Mouse (Mus musculus): ENCODE data around the gene Slc25a26.
"Not testable (repeated sequence)": the region's sequence is repeated elsewhere in the genome, so short reads cannot be mapped to it uniquely, and the experiment has no call there.

The Slc25a26 gene

DNA sequence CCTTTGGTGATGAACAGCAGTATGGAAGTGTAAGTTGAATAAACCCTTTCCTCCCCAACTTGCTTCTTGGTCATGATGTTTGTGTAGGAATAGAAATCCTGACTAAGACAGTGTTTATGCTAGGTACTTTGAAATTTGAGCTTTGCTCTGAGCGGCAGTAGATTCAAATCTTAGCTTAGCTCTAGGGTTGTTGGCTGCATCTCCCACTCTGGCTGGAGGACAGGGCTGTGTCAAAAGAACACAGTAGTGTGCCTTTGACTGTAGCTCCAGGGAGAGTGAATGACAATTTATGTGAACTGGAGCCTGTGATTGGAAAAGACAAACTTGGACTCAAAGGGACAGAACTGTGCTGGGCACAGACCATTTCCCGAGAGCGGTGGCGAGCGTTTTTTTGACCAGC, 53.0 kb downstream of the Slc25a26 start:
- DNase-seq, result no peak

DNA sequence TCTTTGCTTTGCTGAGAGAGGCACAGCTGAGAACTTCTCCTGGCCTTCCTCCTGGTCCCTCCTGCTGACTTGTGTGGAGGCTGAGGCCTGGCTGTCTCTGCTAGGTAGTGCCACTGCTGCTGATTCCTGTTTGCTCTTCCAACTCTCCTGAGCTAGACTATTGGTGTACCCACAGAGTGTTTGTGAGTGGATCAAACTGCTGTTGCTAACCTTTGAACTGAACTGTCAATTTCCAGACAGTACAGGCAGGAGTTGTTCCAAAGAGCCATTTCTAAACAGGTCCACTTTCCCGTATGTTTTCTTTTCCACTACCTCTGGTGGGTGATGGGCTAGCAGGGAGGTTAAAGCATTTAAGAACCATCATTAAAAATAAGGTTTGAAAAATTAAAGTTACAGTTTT, 58.5 kb downstream of the Slc25a26 start:
- not testable (repeated sequence) for DNase-seq

GRCm38 (mm10) chr6:94560896-94561295, 60.8 kb downstream of the Slc25a26 start:
- DNase-seq, result no peak

- no peak for DNase-seq
Measured at GRCm38 (mm10) chr6:94561346-94561745, 61.2 kb downstream of the Slc25a26 start.

DNA sequence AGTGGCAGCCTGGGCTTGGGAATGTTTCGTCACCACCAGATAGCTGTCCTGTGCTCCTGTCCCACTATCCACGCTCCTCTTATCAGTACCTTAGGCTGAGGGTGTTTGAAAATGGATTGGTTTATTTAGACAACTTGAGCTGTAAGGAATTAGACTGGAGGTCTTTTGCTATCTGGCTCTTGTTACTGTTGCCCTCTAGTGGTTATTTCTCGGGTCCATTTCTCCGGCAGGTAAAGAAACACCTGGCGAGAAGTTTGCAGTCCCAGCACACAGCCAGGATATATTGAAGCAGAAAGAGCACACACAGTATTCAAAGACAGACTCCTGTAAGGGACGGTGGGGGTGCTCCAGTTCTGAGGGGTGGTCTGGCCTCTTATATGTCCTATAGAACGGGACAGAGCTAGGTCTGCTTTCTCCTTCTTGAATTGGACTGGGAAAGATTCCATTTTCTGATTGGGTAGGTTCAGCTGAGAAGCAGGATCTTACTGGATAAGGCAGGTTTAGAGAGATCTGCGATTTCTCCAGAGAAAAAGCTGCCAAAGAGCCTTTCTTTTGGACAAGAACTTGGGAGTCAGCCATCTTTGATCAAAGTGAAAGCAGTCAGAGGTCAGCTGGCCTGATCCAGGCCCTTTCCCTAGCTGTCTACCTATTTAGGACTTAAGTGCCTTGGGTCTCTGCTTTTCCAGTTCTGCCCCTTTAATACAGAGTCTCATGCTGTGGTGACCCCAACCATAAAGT, 63.2 kb downstream of the Slc25a26 start:
- peak; percentile 8 to 15 for DNase-seq

GRCm38 (mm10) chr6:94565766-94566165, 65.6 kb downstream of the Slc25a26 start:
- DNase-seq, result no peak

GRCm38 (mm10) chr6:94568040-94568439, 67.9 kb downstream of the Slc25a26 start:
- no peak for DNase-seq

- DNase-seq, result no peak
Measured at GRCm38 (mm10) chr6:94575526-94576166, 75.5 kb downstream of the Slc25a26 start.

DNA sequence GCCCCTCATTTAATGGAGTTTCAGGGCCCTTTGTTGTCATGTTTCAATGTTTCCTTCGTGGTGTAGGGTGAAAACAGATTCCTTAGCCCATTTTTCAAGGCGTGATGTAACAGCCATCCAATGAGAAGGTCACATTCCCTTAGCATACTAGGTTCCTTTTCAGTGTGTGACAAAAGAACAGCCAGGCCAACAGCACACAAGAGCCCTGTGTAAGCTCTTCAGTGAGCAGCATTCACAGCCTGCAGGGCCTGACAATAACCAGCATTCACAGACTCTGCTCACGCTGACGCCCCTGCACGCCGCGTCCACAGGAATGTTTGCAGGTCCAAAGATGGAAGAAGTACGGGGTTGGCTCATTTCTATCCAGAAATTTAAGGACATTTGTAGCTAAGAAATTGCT, 77.9 kb downstream of the Slc25a26 start:
- no peak for DNase-seq

DNA sequence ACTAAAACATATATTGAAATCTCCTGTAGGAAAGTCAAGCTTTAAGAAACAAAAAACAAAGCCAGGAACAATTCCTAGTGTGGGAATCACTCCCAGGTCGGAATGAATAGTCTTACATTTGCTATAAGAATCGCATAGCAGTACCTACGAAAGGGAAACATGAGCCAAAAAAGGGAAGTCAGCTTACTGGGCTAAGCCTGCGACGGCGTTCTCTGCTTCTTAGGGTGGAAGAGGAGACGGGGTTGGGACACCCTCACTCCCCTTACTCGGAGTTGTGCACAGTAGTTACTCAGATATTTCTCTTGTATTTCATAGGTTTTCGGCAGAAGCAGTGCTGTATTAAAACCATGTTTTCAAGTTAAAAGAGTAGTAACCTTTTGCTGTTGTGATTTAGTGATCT, 81.9 kb downstream of the Slc25a26 start:
- DNase-seq, result no peak

GRCm38 (mm10) chr6:94584147-94584695, 84.1 kb downstream of the Slc25a26 start:
- no peak for DNase-seq

GRCm38 (mm10) chr6:94584976-94585375, 84.8 kb downstream of the Slc25a26 start:
- no peak for DNase-seq

DNA sequence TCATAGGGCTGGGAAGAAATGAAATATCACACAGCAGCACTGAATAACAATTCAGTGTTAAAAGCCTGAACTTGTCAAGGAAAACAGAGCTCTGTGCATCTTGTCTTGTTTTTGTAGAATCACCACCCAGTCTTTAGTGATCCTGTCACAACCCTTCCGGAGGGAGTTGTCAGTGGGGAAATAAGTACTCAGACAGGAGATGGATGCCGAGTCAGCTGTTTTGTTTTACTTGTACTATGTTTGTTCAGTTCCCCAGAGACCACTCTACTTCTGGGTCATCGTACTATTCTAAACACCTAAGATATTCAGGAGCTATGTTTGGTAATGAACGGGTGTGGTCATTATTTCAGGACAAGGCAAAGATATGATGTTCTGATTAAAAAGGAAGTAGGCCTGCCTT, 88.2 kb downstream of the Slc25a26 start:
- no peak for DNase-seq

DNA sequence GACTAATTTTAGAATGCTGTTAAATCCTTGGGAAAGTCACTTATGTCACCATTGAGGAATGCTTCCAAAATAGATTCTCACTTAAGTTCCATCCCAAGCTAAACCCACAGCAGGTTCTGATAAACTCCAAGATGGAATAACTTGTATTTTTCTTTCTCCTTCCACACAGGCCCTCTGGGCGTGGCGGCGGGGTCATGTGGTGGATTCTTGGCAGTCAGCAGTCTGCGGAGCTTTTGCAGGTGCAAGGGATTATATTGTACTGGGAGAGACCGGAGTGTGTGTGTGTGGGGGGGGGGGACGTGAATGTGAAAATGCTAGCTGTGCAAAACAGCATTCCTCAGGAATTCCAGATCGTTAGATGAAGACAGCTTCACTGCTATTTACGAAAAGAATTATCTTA, 92.1 kb downstream of the Slc25a26 start:
- DNase-seq, result peak; percentile 45 to 61

DNA sequence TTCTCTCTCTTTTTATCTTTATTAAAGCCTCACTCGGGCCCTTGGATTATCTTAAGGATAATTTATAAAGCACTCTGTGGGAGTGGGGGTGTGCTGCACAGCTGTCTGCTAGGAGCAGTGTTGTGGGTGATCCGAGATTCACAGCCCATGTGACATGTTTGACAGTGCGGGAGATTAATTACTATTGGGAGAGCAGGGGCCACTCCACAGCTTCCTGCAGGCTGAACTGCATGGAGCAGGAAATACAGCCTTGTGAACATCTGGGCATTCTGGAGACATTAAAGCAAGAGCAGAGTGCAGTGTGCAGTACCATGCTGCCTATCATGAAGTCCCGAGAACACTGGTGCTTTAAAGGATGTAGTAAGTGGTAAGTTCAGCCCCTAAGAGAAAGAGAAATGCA, 92.6 kb downstream of the Slc25a26 start:
- no peak for DNase-seq

- no peak for DNase-seq
Measured at GRCm38 (mm10) chr6:94594096-94594665, 94.0 kb downstream of the Slc25a26 start.

GRCm38 (mm10) chr6:94594711-94595110, 94.6 kb downstream of the Slc25a26 start:
- no peak for DNase-seq

DNA sequence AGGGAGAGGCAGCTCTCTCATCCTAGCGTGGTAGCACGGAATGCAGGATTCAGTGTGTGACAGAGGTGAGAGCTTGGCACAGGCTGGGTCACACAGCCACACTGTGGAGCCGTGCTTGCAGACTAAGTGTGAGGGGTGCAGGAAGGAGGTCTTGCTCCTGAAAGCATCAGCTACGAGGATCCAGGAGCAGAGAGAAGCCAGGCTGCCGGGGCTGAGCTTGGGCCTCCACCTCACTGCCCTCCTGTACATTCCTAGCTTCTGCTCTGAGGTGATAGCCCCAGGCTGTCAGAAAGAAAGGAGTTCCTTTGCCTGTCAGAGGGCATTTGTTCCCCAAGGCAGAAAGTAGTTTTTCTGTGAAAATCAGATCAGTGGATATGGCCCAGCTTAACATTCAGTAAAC, 95.1 kb downstream of the Slc25a26 start:
- no peak for DNase-seq

GRCm38 (mm10) chr6:94596051-94596760, 96.1 kb downstream of the Slc25a26 start:
- DNase-seq, result no peak

DNA sequence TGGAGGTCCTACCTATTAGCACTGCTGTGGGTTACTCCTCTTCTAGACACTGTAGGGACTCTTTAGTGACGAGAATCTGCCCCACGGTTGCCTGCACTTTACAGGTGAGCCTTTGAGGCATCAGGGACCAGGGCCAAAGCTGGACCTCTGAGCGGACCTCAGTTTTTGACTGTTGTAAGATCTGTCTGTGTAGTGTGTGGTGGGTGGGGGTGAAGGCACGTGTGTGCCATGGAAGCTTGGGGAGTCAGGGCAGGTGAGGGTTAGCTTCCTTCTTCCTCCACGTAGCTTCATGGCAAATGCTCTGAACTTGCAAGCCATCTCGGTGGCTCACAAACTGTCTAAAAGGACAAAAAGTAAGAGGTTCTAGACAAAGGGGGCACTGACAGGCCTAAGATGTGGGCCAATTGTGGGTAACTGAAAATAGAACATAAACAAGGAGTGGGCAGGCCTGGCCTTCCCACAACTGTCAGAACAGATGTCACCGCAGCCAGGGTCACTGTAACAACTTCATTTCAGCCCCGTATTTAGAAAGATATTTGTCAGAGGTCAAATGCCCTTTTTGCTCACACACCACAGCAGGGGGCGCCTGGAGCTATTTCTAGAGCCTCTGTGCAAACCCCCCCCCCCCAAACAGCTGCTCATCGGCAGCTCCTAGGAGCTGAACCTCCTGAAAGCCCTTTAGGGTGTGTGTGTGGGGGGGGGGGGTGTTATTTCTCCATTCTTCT, 96.8 kb downstream of the Slc25a26 start:
- peak; percentile 14 to 63 for DNase-seq

GRCm38 (mm10) chr6:94598421-94598820, 98.3 kb downstream of the Slc25a26 start:
- DNase-seq, result no peak

GRCm38 (mm10) chr6:94599016-94599415, 98.9 kb downstream of the Slc25a26 start:
- no peak for DNase-seq

- peak; percentile 65 to 81 for DNase-seq
Measured at GRCm38 (mm10) chr6:94601101-94601500, 101.0 kb downstream of the Slc25a26 start.
